Mouse (Mus musculus): ENCODE data around the gene Zfp706. TPM values are rescaled to one million over a fixed set of nuclear protein-coding genes. Genes with fewer than 3 reads are reported as not detected.

The Zfp706 gene
- total RNA-seq, 2 experiments from 2014 or later, result 286 to 290 TPM

GRCm38 (mm10) chr15:36979488-36980201 lies 27.9 kb downstream of the Zfp706 start:
- peak; percentile 63 to 78 for DNase-seq (ENCODE audit: low spot score in 2 of 2)

- no peak for DNase-seq (ENCODE audit: low spot score in 2 of 2)
These were observed 28.4 kb downstream of the Zfp706 start for GRCm38 (mm10) chr15:36979159-36979487.

- peak in 1 of 2 experiments; percentile 56 for DNase-seq (ENCODE audit: low spot score in 2 of 2)
These were observed 29.8 kb downstream of the Zfp706 start for GRCm38 (mm10) chr15:36977823-36978222.

- no peak for DNase-seq (ENCODE audit: low spot score in 2 of 2)
These were observed 31.9 kb downstream of the Zfp706 start for GRCm38 (mm10) chr15:36975690-36976089.

GRCm38 (mm10) chr15:36975256-36975620 lies 32.3 kb downstream of the Zfp706 start:
- DNase-seq (ENCODE audit: low spot score in 2 of 2), result no peak

GRCm38 (mm10) chr15:36974614-36975255 lies 32.8 kb downstream of the Zfp706 start:
- DNase-seq (ENCODE audit: low spot score in 2 of 2), result no peak

DNA sequence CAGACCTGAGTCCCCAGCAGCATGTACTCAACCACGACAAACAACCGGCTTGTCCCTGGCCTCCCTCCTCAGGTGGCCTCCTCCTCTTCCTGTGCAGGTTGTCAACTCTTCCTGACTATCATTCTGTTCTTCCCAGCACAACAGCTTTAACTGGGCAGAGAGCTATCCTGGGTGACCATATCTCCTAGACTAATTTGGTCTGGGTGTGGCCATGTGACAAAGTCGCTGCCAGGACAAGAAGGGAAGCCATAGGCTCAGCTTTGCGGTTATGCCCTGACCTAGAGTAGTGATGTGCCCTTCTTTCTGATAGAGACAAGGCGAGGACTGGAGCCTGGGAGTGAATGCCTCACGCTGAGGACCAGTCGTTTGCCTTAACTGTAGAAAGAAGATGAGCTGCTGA lies 33.9 kb downstream of the Zfp706 start:
- no peak for DNase-seq (ENCODE audit: low spot score in 2 of 2)

DNA sequence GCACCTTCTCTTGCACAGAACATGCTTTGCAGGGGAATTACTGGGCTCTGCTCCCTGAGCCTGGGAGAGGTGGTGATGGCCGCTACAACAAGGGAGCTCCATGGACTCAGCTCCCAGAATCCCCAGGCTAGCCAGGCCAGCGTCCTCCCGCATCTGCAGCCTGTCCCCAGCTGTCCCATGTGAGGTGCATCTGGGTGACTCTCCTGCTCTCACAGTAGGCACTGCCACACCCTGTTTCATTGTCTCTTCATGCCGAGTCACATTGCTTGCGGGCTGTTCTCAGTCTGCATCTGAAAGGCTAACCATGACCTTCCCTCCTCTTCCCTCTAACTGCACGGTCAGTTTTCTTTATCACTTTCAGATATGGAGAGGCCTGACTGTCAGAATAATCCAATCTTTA lies 34.3 kb downstream of the Zfp706 start:
- DNase-seq (ENCODE audit: low spot score in 2 of 2), result no peak

- no peak for DNase-seq (ENCODE audit: low spot score in 2 of 2)
These were observed 37.8 kb downstream of the Zfp706 start for GRCm38 (mm10) chr15:36969794-36970193.

DNA sequence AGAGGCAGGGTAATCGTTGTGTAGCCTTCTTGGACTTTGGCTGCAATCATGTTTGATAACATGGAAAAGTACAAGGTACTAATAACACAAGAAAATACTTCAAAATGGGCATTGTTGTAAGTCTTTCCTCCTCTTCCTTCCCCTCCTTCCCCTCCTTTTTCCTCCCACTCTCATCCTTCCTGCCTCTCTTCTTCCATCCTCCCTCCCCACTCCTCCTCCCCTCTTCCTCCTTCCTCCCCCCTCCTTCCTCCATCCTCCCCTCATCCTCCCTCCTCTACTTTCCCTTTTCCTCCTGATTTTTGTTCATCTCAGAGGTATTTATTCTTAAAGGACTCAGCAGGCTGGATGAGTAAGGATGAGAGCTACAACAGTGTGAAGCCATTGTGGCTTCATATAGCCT lies 39.3 kb downstream of the Zfp706 start:
- no peak for DNase-seq (ENCODE audit: low spot score in 2 of 2)

DNA sequence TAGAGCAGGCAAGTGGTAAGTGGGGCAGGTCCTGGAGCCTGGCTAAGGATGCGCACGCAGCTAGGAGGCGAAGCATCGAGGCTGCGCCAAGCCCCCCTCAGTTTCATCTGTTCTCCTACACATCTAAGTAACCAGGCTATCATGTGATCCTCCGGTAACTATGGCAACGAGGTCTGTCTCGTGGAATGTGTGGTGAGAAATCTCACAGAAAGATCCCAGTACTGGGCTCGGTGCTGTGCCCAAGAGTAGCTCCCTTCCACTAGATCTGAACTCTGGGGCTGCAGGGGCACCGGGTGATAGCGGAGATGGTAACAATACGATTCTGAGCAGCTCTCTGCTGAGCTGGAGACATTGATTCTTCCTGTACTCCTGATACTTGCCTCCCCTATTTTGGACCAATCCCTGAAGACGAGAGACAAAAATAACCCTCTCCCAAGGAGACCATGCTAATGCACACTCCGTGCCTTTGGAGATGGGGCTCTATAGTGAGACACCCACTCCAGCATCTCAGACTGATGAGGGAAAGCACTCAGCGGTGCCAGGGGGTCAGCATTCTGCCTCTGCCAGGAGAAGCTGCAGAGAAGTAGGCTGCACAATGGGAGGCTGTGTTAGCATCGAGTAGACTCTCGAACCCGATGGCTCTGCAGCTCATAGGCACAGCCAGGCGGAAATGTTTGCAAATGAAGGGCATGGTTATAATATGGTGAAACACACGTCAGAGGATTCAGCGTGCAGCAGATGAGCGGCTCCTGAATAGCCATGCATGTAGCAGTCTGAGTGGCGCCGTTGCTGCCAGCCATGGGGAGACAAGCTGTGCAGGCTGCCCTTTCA lies 40.0 kb downstream of the Zfp706 start:
- peak; percentile 86 to 97 for DNase-seq (ENCODE audit: low spot score in 2 of 2)

DNA sequence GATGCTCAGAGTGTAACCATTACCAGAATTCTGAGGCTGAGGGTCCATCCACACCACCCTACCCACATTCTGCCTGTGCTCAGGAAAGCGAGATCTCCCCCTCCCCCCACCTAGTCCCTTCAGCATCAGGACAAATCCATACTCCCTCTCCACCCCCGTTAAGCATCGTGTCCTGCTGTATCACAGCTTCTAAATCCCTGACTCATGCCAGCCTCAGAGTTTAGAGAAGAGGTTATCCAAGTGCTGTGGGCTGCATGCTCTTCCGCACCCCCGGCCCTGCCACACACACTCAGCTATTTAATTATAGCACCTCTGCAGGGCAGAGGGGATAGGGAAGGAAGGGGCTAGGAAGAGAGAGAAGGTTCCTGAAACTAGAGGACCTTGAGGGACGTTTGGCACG lies 40.6 kb downstream of the Zfp706 start:
- no peak for DNase-seq (ENCODE audit: low spot score in 2 of 2)

DNA sequence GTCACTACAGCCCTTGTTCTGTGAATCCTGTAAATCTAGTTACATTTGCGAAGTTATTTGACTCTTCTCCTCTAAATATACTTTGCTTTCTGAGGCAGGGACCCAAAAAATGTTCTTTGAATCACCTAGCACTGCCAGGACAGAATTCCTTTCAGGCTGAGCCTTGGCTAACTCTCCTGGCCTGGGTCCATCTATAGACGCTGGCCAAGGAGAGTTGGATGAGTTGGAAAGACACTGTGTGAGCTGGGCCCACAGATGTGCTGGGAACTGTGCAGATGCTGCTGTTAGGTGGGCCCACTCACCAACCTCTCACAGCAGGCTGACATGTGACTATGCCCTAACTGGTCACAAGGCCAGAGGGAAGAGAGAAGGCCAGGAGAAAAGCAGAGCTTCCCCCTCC lies 41.1 kb downstream of the Zfp706 start:
- DNase-seq (ENCODE audit: low spot score in 2 of 2), result no peak

- DNase-seq (ENCODE audit: low spot score in 2 of 2), result no peak
These were observed 41.8 kb downstream of the Zfp706 start for GRCm38 (mm10) chr15:36965743-36966142.

DNA sequence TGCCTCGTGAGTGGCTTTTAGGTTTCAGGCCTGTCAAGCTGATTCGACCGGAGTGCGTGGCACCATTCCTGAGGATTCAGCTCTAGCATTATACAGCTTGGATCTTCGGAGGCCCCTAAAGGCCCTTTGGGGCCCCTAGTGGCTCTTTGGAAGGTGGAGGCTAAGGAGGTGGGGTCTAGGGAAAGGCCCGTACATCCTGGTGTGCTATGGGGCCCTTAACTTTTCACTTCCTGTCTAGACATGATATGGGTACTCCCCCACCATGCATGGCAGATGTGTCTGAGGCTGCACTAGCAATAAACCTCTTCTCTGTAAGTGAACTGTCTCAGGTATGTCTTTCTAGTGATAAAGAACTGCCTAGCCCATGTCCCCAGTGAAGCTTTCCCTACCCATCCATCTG lies 44.6 kb downstream of the Zfp706 start:
- DNase-seq (ENCODE audit: low spot score in 2 of 2), result no peak

GRCm38 (mm10) chr15:36960876-36961237 lies 46.7 kb downstream of the Zfp706 start:
- peak in 1 of 2 experiments; percentile 44 for DNase-seq (ENCODE audit: low spot score in 2 of 2)

DNA sequence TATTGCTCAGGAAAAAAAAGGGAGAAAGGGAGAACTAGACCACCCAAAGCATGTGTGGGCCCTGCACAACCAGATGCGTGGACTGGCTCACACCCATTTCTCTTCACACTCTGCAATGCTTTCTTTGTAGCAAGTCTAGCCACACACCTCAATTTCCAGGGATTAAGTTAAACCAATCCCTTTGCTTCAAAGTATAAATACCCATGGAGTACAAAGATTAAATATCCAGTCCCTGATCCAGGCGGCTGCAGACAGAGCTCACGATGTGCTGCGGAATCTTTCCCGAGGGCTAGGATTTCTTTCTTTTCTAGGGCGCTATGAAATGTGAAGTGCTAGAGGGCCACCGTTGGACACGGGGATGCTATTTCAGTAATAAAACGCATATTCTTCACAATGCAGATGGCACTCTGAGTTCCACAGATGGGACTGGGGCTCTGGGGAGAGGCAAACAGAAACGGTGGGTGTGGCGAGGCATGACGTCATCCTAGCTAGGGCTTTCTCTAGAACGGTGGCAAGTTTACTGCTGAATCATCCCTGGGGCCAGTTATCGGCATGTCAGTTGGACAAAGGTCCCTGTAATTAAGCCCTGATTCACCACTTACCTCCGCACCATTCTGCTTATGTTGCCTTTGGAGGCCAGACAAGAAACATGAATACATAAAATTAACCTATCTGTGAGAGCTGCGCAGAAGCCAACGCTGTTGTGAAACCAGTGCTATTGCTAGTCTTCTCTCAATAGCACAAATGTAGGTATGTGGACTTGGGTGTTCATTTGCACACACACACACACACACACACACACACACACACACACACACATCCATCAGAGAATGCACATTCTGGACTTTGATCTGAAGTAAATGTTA lies 47.3 kb downstream of the Zfp706 start:
- peak; percentile 89 to 96 for DNase-seq (ENCODE audit: low spot score in 2 of 2)

DNA sequence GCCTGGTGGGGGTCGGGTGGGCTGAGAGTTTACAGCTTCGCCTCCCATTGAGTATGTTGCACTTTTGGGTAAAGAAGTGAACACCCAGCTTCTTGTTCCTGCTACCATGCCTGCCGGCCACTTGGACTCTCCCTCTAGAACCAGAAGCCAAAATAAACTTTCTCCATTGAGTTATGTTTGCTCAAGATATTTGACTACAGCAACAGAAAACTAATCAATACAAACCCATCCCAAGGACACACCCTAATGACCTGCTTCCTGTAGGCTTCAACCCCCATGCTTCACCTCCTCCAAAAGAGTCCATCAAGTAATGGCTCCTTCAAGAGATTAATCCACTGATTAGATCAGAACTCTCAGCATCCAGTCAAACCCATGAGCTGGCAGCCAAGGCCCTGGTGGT lies 51.4 kb downstream of the Zfp706 start:
- no peak for DNase-seq (ENCODE audit: low spot score in 2 of 2)

- no peak for DNase-seq (ENCODE audit: low spot score in 2 of 2)
These were observed 57.3 kb downstream of the Zfp706 start for GRCm38 (mm10) chr15:36950258-36950657.

DNA sequence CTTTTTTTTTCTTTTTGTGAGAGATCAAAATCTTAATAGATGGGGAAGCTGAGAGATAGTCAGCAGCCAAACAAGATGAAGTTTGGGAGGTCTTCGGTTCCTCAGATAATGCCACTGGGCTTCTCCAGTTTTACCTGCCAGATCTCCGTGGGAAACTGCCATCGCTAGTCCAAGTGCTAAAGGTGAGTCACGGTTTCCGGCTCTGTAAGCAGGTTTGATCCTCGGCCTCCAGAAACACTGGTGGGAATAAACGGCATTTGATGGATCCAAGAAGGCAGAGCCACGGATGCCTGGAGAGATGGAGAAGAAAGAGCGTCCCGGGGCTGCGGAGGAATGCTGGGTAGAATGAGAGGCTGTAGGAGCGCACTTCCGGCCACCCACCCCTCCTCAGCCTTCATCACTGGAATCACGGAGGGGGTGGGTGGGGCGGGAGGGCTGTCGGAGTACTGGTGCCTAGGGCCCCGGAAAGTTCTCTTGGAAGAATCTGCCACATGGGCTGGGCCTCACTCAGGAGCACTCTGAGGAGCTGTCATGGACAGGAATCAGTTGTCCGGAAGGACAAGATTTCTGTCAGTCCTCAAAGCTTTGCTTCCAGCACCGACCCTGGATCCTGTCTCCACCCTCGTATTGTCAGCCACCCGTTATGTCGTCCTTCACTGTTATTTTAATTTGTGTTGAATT lies 58.6 kb downstream of the Zfp706 start:
- no peak for DNase-seq (ENCODE audit: low spot score in 2 of 2)

Data from layer of hippocampus, adult 18-20 months (tissue).